Mouse (Mus musculus) thymus, postnatal 25 days (tissue): ENCODE data around the gene Ptpra.
A peak's percentile ranks its signal among the peaks of the same experiment; 100 is the strongest.

ENCODE experiments used
- DNase-seq: peaks from one replicate; pipeline ENCODE4 v3.0.0; 2022

Gene Ptpra

GRCm38 (mm10) chr2:130449794-130450433 is at the start of gene Ptpra:
Gene Ptpra (plus strand): TSS chr2:130450278.
- DNase-seq = peak; percentile 93

- no peak for DNase-seq
These were observed 48.2 kb upstream of the Ptpra start for GRCm38 (mm10) chr2:130401891-130402290.

GRCm38 (mm10) chr2:130404939-130405338 is 45.1 kb upstream of the Ptpra start, which contains the start of the genes Gm28372 and 1700020A23Rik:
Gene Gm28372 (plus strand): TSS chr2:130405239.
Gene 1700020A23Rik (plus strand): TSS chr2:130405259.
- DNase-seq = no peak

- no peak for DNase-seq
These were observed 43.9 kb upstream of the Ptpra start, which contains the start of gene Tmem239 for GRCm38 (mm10) chr2:130406178-130406577. Gene Tmem239 (plus strand): TSS chr2:130406478.

GRCm38 (mm10) chr2:130408194-130408593 is 41.9 kb upstream of the Ptpra start:
- no peak for DNase-seq

GRCm38 (mm10) chr2:130411558-130412495 is 38.3 kb upstream of the Ptpra start:
- peak; percentile 76 for DNase-seq

GRCm38 (mm10) chr2:130412775-130413174 is 37.3 kb upstream of the Ptpra start:
- DNase-seq = no peak

- DNase-seq = peak; percentile 26
These were observed 35.8 kb upstream of the Ptpra start for GRCm38 (mm10) chr2:130414094-130414856.

- no peak for DNase-seq
These were observed 28.1 kb upstream of the Ptpra start for GRCm38 (mm10) chr2:130421781-130422620.

- DNase-seq = peak; percentile 84
These were observed 26.5 kb upstream of the Ptpra start for GRCm38 (mm10) chr2:130423397-130424125.

GRCm38 (mm10) chr2:130424126-130424853 is 25.8 kb upstream of the Ptpra start, which contains the start of the genes Vps16 and Pced1a:
Gene Vps16 (plus strand): TSS chr2:130424339.
Gene Pced1a (minus strand): TSS chr2:130424701.
- DNase-seq = peak; percentile 92

GRCm38 (mm10) chr2:130425112-130425511 is 25.0 kb upstream of the Ptpra start:
- DNase-seq = no peak

- no peak for DNase-seq
These were observed 20.2 kb upstream of the Ptpra start for GRCm38 (mm10) chr2:130429851-130430250.

- no peak for DNase-seq
These were observed 19.6 kb upstream of the Ptpra start for GRCm38 (mm10) chr2:130430484-130430883.

- DNase-seq = no peak
These were observed 17.9 kb upstream of the Ptpra start for GRCm38 (mm10) chr2:130432157-130432556.

GRCm38 (mm10) chr2:130433152-130433551 is 16.9 kb upstream of the Ptpra start:
- peak; percentile 44 for DNase-seq

- no peak for DNase-seq
These were observed 13.3 kb upstream of the Ptpra start for GRCm38 (mm10) chr2:130436769-130437168.

- no peak for DNase-seq
These were observed 11.2 kb upstream of the Ptpra start for GRCm38 (mm10) chr2:130438861-130439260.

GRCm38 (mm10) chr2:130439840-130440480 is 10.1 kb upstream of the Ptpra start:
- DNase-seq = no peak

- no peak for DNase-seq
These were observed 7.9 kb upstream of the Ptpra start for GRCm38 (mm10) chr2:130442162-130442561.
